Mouse (Mus musculus) spleen, adult 2 months (tissue): ENCODE data around the gene Apc2. TPM values are rescaled to one million over a fixed set of nuclear protein-coding genes. Genes with fewer than 3 reads are reported as not detected.

ENCODE experiments used
- DNase-seq, 2 experiments: peaks; one replicate each; pipeline versions ENCODE4 v3.0.0 to v3.0.0-alpha.2; 2012 to 2021; ENCODE audit warnings: low spot score in 2 of 2, low read depth in 1 of 2
- H3K27ac ChIP-seq: fragments of 200-500 bp; 2 replicates; pipeline ENCODE4 v1.5.1; 2012; ENCODE audit warnings: low read length, inconsistent platforms; ENCODE audit not compliant: insufficient read depth
- H3K27me3 ChIP-seq: fragments of 200-500 bp; 2 replicates; pipeline ENCODE4 v1.6.1; 2012; ENCODE audit warnings: mild to moderate bottlenecking, moderate library complexity, low read length, inconsistent platforms; ENCODE audit not compliant: control insufficient read depth, insufficient read depth
- H3K36me3 ChIP-seq: fragments of 200-500 bp; 2 replicates; pipeline ENCODE4 v1.6.1; 2012; ENCODE audit warnings: mild to moderate bottlenecking, low read length, inconsistent platforms; ENCODE audit not compliant: control insufficient read depth, insufficient read depth
- H3K4me1 ChIP-seq: fragments of 200-500 bp; 2 replicates; pipeline ENCODE4 v1.6.1; 2011; ENCODE audit warnings: inconsistent platforms; ENCODE audit not compliant: control insufficient read depth, insufficient read depth, insufficient read length
- H3K4me3 ChIP-seq: fragments of 200-500 bp; 2 replicates; pipeline ENCODE4 v1.5.1; 2011; ENCODE audit warnings: mild to moderate bottlenecking, inconsistent platforms; ENCODE audit not compliant: insufficient read depth, insufficient read length; ENCODE audit errors: extremely low read depth
- CTCF ChIP-seq: fragments of 200-500 bp; IDR thresholded peaks from 2 replicates; pipeline ENCODE4 v1.5.1; 2011; ENCODE audit warnings: mild to moderate bottlenecking, inconsistent platforms; ENCODE audit not compliant: insufficient read depth, insufficient read length, insufficient replicate concordance; ENCODE audit errors: extremely low read depth
- POLR2A ChIP-seq: fragments of 200-500 bp; IDR thresholded peaks from 2 replicates; pipeline ENCODE4 v1.6.1; 2011; ENCODE audit warnings: low read depth, low read length, inconsistent platforms
- WGBS: fragments of 180-500 bp; shearing (Covaris S2); methylation state at CpG from one replicate; pipeline ENCODE4 v1.1.7; 2018; 5-methylcytosine and 5-hydroxymethylcytosine counted together
- polyA plus RNA-seq: library from polyadenylated mRNA; depleted of rRNA; stranded (reverse); fragments of >200 nt; gene quantifications from 2 replicates; pipeline ENCODE4 v1.2.3, GENCODE M21; 2012

The Apc2 gene
- polyA plus RNA-seq, 1 experiment: 0.68 TPM

DNA sequence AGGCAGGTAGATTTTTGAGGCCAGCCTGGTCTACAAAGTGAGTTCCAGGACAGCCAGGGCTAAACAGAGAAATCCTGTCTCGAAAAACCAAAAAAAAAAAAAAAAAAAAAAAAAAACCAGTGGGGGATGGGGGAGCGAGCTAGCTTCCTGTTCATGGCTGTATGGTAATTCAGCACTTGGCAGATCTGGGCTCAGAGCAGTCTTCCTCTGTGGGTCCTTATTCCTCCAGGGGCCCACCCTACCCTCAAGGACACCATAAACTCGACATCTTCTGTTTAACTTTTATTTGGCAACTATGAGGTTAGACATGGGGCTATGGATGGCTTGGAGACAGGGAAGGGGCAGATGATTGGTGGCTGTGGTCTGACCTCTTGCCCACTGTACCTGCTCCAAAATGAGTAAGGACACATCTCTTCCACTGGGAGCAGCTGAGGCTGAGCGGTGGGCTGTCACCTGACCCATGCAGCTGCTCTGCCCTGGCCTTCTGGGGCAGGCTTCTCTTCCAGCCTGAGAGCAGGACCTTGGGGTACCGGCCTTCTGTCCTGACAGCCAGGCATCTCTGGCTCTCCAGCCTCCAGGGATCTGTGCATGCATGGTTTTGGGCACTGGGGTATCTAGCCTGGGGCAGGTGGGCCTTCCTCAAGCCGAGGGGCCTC, 25.4 kb downstream of the Apc2 start:
- Histone ChIP-seq H3K27me3 (no peaks in the 10 kb centered on the region), H3K4me1 (peaks cover 33% of the 10 kb centered on the region), H3K27ac (peak overlapping the region; percentile 34), H3K36me3 (peaks cover 13% of the 10 kb centered on the region), H3K4me3 (no peak overlapping the region)
- no peak for TF ChIP-seq CTCF
- no peak for TF ChIP-seq POLR2A
- WGBS: 46% methylated on average over 6 of the region's 6 CpGs
- no peak for DNase-seq

DNA sequence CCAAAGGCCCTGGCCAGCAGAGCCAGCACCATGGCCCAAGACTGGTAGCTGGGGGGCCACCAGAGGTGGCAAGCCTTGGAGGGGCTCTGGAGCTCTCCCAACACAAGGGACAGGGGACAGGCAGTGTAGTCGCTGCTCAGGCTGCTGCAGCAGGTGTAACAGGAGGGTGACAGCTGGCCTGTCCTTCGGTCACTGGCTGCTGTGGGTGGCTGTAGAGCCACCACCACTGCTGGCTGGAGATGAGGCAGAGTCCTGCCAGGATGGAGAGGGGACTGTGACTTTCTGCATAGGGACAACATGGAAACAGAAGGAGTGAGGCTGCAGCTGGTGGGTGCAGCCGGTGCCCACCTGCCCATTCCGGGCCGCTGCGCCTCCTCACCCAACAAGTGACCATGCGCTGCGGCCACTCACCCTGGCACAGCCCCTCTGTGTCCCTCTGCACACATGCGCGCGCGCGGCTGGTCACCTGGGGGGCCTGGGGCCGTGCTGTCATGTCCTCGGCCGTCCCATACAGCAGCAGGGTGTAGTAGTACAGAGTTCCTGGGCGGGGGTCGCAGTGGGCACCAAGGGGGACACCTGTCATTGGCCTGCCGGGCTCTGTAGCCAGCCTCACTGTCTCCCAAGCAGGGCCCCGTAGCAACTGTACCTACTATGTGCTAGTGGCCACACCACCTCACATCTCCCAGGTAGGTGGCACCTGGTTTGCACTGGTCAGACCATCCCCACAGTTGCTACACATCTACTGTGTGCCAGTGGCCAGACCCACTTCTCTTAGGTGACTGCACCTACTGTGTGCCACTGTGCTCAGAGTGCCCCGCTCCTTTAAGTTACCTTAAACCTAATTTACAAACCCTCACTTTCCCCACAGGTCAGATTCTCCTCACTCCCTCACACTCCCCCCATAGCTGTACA, 26.1 kb downstream of the Apc2 start:
- Histone ChIP-seq H3K4me3 (no peak overlapping the region), H3K36me3 (peaks cover 13% of the 10 kb centered on the region), H3K27ac (no peak overlapping the region), H3K4me1 (peaks cover 33% of the 10 kb centered on the region), H3K27me3 (no peaks in the 10 kb centered on the region)
- TF ChIP-seq CTCF (no peak), POLR2A (no peak)
- WGBS: 94% methylated on average over 20 of the region's 21 CpGs
- DNase-seq: no peak

DNA sequence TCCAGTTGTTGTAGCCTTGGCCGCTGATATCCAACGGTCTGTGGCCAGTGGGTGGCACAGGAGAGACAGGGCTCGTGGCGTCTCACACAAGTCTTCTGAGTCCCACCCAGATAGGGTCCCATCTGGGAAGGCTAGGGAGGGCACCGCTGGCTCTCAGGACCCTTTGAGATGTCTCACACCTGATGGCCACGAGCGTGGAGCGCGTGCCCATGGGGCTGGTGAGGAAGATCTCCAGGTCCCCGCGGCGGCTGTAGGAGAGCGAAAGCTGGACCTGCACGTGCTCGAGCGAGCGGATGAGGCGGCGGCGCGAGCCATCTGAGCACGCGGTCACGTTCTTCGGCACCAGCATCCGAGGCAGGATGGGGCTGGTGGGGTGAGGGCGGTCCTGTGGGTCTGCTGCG, 27.0 kb downstream of the Apc2 start:
- Histone ChIP-seq H3K4me1 (peaks cover 33% of the 10 kb centered on the region), H3K27ac (no peak overlapping the region)
- no peak for DNase-seq

DNA sequence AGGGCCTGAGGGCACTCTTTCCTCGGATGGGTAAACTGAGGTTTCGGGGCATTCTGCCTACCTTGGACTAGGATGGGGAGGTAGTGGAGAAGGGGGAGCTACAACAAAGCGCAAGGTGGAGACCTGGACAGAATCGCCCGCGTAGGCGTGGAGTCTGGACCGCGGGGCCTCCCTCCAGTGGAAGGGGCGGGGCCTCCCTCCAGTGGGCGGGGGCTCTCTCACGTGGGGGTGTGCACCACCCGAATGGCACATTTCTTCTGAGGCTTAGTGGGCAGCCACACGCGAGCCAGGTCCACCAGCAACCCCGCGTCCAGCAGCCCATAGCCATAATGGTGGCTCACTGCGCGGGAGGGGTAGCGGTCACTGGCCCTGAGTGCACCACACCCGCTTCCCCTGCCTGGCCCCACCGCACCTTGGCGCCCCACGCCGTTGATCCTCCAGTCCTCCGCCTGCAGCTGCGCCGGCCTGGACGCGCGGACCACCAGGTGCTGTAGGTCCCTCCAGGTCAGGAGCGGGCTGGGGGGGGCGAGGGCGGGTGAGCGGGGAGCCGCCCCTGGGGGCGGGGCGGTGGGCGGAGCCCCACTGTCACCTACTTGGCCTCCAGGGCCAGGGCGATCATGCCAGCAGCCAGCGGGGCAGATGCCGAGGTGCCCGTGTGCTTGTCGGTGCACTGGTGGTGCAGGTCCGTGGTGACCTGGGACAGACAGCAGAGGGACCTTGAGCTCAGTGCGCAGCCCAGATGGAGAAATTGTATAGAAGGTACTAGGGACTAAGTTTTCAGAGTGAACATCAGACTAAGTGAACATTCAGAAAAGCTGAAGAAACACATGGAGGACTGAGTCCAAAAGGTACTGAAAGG, 27.7 kb downstream of the Apc2 start:
- Histone ChIP-seq H3K4me3 (peak overlapping the region; percentile 76), H3K27ac (no peak overlapping the region), H3K27me3 (no peaks in the 10 kb centered on the region), H3K4me1 (peaks cover 33% of the 10 kb centered on the region), H3K36me3 (peaks cover 6% of the 10 kb centered on the region)
- WGBS: 1% methylated on average over 44 of the region's 46 CpGs
- no peak for TF ChIP-seq POLR2A
- no peak for TF ChIP-seq CTCF
- peak in 1 of 2 experiments; percentile 70 for DNase-seq

More for the DNA sequence above, 27.0 kb downstream of the Apc2 start:
- Histone ChIP-seq H3K4me3 (peak overlapping the region; percentile 76; the same call in 1 of the 2 replicates), H3K36me3 (peaks cover 11% of the 10 kb centered on the region), H3K27me3 (no peaks in the 10 kb centered on the region)
- no peak for TF ChIP-seq POLR2A
- TF ChIP-seq CTCF: no peak
- WGBS: 2% methylated on average over 27 of the region's 28 CpGs

GRCm38 (mm10) chr10:80324120-80325037, 28.6 kb downstream of the Apc2 start:
- H3K4me1 ChIP-seq: peaks cover 28% of the 10 kb centered on the region
- DNase-seq: no peak

GRCm38 (mm10) chr10:80325045-80325444, 29.3 kb downstream of the Apc2 start:
- Histone ChIP-seq H3K4me1 (peaks cover 25% of the 10 kb centered on the region), H3K27ac (no peak overlapping the region), H3K36me3 (no peaks in the 10 kb centered on the region), H3K4me3 (no peak overlapping the region), H3K27me3 (no peaks in the 10 kb centered on the region)
- 87% methylated on average over 21 of the region's 21 CpGs for WGBS
- DNase-seq: no peak
- TF ChIP-seq POLR2A (no peak), CTCF (no peak)

More at GRCm38 (mm10) chr10:80324120-80325037, 28.6 kb downstream of the Apc2 start:
- H3K4me3 ChIP-seq: no peak overlapping the region
- TF ChIP-seq POLR2A (no peak), CTCF (no peak)
- no peaks in the 10 kb centered on the region for H3K36me3 ChIP-seq
- WGBS: 86% methylated on average over 17 of the region's 17 CpGs
- no peaks in the 10 kb centered on the region for H3K27me3 ChIP-seq
- no peak overlapping the region for H3K27ac ChIP-seq
